Mouse (Mus musculus) embryonic fibroblast, embryonic 13.5 days (primary cell): ENCODE measurements at regions not wholly inside any gene's neighbourhood (a gene's known extent, or its start where the extent isn't known, plus 50 kb on each side); places are given as distances from the start of the nearest gene placed in this dataset.

Source experiments
- H3K27ac ChIP-seq: 2 replicates; pipeline ENCODE4 v1.5.1; 2012; ENCODE audit warnings: low read length, control low read depth, inconsistent platforms; ENCODE audit not compliant: insufficient read depth
- H3K4me1 ChIP-seq: 2 replicates; pipeline ENCODE4 v1.6.1; 2011; ENCODE audit warnings: low read length; ENCODE audit not compliant: control insufficient read depth, insufficient read depth
- H3K4me3 ChIP-seq: 2 replicates; pipeline ENCODE4 v1.5.1; 2011; ENCODE audit warnings: mild to moderate bottlenecking, control low read depth, low read length; ENCODE audit not compliant: insufficient read depth
- CTCF ChIP-seq: IDR thresholded peaks from 2 replicates; pipeline ENCODE4 v1.5.1; 2011; ENCODE audit warnings: mild to moderate bottlenecking, control low read depth, low read length, moderate library complexity, borderline replicate concordance; ENCODE audit not compliant: insufficient read depth
- POLR2A ChIP-seq: IDR thresholded peaks from 2 replicates; pipeline ENCODE4 v1.6.1; 2011; ENCODE audit warnings: low read depth, mild to moderate bottlenecking, control low read depth, low read length, moderate library complexity

GRCm38 (mm10) chr1:64298950-64299349 is 176.9 kb upstream of the Klf7 start:
- Histone ChIP-seq H3K4me1 (peaks cover 3% of the 10 kb centered on the region), H3K27ac (no peak overlapping the region), H3K4me3 (no peak overlapping the region)
- TF ChIP-seq CTCF (no peak), POLR2A (no peak)

DNA sequence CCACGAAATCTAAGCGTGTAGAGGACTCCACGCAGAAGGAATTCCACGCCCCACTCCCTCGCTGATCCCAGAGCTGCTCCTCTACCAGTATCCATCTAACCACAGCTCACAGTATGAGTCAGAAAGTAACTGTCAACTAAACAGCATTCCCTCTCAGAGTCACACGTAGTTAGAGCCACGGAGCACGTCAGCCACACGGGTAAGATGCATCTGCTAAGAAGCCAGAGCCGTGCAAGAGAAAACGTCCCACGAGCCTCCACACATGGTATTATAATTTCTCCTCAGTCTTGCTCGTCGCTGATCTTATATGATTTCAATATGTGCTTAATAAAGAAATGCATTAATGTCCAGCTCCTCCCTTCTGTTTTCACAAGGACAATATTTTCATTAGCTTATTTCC is 176.1 kb upstream of the Klf7 start:
- Histone ChIP-seq H3K4me1 (peaks cover 3% of the 10 kb centered on the region), H3K4me3 (no peak overlapping the region), H3K27ac (no peak overlapping the region)
- no peak for TF ChIP-seq POLR2A
- no peak for TF ChIP-seq CTCF

DNA sequence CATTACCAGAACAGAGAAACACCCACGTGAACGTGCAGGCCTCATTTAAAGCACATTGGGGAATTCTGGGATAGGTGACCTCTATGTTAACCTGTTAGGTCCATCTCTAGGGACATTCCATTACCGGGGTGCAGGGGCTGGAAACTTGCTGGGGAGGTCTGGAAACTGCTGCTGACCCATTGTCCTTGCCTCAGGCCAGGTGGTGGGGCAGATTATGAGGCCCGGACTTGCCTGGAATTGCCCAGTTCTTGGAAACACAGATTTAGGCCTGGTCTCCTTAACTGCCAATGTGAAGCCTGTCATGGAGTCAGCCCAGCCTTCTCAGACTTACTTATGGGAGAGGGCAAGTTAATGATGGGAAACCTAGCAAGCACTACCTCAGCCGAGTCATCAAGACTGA is 175.3 kb upstream of the Klf7 start:
- Histone ChIP-seq H3K4me1 (peaks cover 3% of the 10 kb centered on the region), H3K27ac (no peak overlapping the region), H3K4me3 (no peak overlapping the region)
- TF ChIP-seq POLR2A = no peak

DNA sequence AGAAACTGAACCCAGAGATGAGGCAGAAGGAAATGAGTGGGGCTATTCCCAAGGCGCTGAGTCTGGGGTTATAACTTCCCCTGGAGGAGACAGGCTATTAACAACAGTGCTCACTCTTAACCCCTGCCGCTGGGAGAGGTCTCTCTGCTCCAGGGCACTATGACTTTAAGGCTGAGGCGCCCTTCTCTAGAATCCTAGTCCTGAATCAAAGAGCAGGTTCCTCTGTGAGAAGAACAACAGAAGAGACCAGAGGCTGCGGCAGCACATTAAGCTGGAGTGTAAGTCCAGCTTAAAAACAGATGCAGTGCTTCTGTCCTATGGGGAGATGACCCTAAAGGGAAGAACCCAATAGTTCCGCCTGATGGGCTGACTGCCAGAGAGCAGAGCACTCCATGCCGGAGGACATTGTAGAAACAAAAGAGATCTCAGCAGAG is 173.4 kb upstream of the Klf7 start:
- no peak overlapping the region for H3K4me3 ChIP-seq
- TF ChIP-seq CTCF = no peak
- no peak for TF ChIP-seq POLR2A
- H3K27ac ChIP-seq = no peak overlapping the region

GRCm38 (mm10) chr1:64295051-64295450 is 173.0 kb upstream of the Klf7 start:
- Histone ChIP-seq H3K27ac (no peak overlapping the region), H3K4me3 (no peak overlapping the region), H3K4me1 (peaks cover 3% of the 10 kb centered on the region)
- no peak for TF ChIP-seq CTCF
- TF ChIP-seq POLR2A = no peak

More for the DNA sequence above, 173.4 kb upstream of the Klf7 start:
- peaks cover 3% of the 10 kb centered on the region for H3K4me1 ChIP-seq

DNA sequence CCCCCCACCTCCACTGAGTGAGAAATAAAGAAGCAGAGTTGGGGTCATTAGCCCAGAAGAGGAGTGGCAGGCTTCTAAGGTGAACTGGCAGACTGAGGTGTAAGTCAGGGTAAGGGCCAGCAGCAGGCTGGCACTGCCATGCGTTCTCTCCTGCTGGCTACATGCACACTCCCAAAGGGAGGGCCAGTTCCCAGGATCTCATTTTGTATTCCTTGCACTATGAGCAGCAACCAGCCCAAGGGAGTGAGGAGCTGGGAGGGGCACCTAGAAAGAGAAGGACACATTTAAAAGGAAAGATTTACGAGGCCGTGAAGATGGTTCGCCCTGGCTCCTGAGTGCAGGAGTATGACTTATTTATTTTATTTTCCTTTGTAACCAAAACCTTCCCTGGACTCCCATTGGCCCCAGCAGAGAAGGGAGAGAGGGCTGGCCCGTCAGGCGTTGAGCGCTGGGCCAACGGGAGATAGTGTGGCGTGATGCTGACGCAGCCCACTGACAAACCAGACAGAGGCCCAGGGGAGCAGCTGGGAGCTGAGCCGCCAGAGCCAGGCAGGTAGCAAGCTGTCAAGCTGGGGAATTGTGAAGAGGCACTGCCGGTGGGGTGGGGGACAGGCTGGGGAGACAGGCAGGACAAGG is 166.8 kb upstream of the Klf7 start:
- TF ChIP-seq POLR2A (no peak), CTCF (no peak)
- no peaks in the 10 kb centered on the region for H3K4me1 ChIP-seq
- no peak overlapping the region for H3K27ac ChIP-seq
- H3K4me3 ChIP-seq = no peak overlapping the region

DNA sequence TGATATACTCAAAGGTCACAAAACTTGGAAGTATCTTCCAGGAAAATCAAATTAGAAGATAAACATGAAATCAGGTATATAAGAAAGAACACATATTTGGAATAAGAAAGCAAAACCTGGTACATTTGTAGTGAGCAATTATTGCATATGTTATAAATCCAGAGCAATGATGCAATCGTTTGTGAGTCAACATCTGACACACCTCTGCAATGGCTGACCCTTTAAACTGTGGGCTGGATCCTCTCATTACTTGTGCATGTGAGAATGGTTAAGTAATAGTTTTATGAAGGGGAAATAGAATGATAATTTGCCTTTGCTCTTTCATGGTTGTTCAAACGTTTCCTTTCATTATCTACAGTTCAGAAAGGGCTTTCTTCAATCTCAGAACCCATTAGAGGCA is 165.0 kb upstream of the Klf7 start:
- TF ChIP-seq CTCF (no peak), POLR2A (no peak)
- no peak overlapping the region for H3K27ac ChIP-seq
- H3K4me1 ChIP-seq = no peaks in the 10 kb centered on the region
- H3K4me3 ChIP-seq = no peak overlapping the region

- Histone ChIP-seq H3K4me3 (no peak overlapping the region), H3K4me1 (no peaks in the 10 kb centered on the region), H3K27ac (no peak overlapping the region)
- no peak for TF ChIP-seq CTCF
- TF ChIP-seq POLR2A = no peak
Observed at GRCm38 (mm10) chr1:64284656-64285055, 162.6 kb upstream of the Klf7 start.

- Histone ChIP-seq H3K4me3 (no peak overlapping the region), H3K4me1 (no peaks in the 10 kb centered on the region), H3K27ac (no peak overlapping the region)
- TF ChIP-seq POLR2A = no peak
- TF ChIP-seq CTCF = no peak
Observed at GRCm38 (mm10) chr1:64275865-64276264, 153.8 kb upstream of the Klf7 start.

GRCm38 (mm10) chr1:64275086-64275802 is 153.2 kb upstream of the Klf7 start:
- no peak overlapping the region for H3K27ac ChIP-seq
- H3K4me3 ChIP-seq = no peak overlapping the region
- H3K4me1 ChIP-seq = no peaks in the 10 kb centered on the region
- TF ChIP-seq POLR2A (no peak), CTCF (no peak)
